Mouse (Mus musculus): ENCODE data around the gene Slc25a44.

- no peak for TF ChIP-seq CTCF (IDR thresholded peaks at IDR 0.05; ENCODE audit: low read depth, low read length)
- no peak for TF ChIP-seq POLR2A (IDR thresholded peaks at IDR 0.05; ENCODE audit: insufficient read depth, low read length)
- TF ChIP-seq EP300 (IDR thresholded peaks at IDR 0.05; ENCODE audit: insufficient read depth, low read depth, low read length) = no peak
These were observed at the start of gene Slc25a44 for GRCm38 (mm10) chr3:88424605-88425329.

All from ES-Bruce4 (cell line).